Mouse (Mus musculus) left cerebral cortex, adult 6 months (tissue): ENCODE results near the gene Ak9. TPM values are rescaled to one million over a fixed set of nuclear protein-coding genes. Genes with fewer than 3 reads are reported as not detected.

Experiments used
- long read RNA-seq, 2 experiments: library from polyadenylated mRNA; unstranded; transcript quantifications; one replicate each; pipeline ENCODE4 v2.0.0; 2019 to 2020
- polyA plus RNA-seq: library from polyadenylated mRNA; unstranded; fragments of <200 nt; fragmentation: Nextera tagmentation; gene quantifications from 2 replicates; pipeline ENCODE4 v1.2.3, GENCODE M21; 2021

Gene Ak9
- 0.04 and 0.11 TPM in 2 replicates for polyA plus RNA-seq
- long read RNA-seq, experiment 1: 0 reads
- long read RNA-seq, experiment 2: 0 reads

GRCm38 (mm10) chr10:41303639-41304444 is at the start of gene Ak9:
TSS of gene Ak9 (plus strand) at chr10:41303980.

DNA sequence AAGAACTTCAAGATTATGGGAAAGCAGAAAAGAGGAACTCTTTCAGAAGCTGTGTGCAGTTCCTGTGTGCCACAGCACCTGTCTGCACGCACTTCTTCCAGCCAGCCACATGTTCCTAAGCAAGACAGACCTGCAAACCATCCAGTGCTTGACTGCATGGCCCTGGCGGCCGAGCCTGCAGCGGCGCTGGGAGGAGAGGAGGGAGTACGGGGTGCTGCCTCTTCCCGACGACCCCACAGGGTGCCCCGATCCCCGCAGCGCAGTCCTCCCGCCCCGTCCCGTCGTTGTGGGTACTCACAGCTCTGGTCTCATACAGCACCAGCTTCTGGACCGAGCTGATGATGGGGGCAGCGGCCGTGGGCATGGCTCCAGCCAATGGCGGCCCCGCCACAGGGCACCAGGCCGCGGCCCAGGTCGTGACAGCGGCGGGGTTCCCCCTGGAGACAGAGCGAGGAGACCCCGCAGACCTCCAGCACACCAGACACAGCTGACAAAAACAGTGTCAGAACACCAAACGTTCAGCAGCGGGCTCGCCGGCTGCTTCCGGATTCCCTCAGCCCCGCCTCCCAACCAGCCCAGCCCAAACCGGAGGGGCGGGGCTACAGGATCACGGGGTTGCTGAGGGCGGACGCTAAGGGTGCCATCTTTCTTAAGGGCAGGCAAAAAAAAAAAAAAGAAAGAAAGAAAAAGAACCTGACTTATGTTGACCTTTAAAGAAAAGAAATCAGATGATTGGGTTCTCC is 920 bp upstream of the Ak9 start, which contains the start of gene Fig4:
Gene Fig4, minus strand, starts transcription at position 572 of the 743 bp plus-strand sequence.

GRCm38 (mm10) chr10:41450137-41450670 is 146.4 kb downstream of the Ak9 start, which contains the start of gene Zbtb24:
TSS of gene Zbtb24 (plus strand) at chr10:41450383.

DNA sequence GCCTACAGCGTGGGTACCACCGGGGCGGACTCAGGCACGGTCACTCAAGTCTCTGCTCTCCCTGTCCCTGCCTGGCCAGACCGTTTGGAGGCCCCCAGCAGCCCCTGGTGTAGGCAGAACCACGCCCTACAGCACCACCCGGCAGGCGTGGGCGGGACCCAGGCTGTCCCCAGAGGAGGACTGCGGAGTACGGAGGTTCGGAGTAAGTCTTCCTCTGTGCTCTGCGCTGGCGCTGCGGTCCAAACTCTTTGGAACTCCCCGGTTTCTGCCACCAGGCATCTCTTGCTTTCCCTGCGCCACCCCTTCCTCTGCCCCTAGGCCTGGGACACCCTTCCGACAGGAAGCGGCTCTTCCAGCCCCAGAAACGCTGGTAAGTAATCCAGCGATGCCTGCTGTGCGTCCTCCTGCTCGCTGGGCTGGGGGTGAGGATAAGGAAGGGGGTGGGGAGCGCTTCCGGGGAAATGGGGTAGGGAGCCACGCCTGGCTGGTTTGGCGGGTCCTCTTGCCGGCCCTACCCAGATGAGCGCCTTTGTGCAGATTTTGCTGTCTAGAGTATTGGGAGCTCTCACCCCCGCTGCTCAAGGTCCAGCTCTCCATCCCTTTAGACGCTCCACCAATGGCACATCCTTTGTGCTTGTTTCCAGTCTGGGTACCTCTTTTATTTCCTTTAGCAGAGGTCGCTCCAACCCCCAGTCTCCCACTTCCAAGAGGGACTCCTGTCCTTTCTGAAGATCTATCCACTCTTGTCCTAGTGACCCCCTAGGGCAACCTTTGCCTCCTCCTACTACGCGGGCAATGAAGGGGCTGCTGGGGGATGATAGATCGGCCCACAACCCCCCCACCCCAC is 172.6 kb downstream of the Ak9 start, which contains the start of gene Mical1:
Gene Mical1, plus strand, starts transcription at position 144 of the 847 bp plus-strand sequence.

Other genes starting within 250 kb of the Ak9 start
- 13.8 and 19.0 TPM in 2 replicates for gene Gpr6, start 231.7 kb upstream of the Ak9 start, polyA plus RNA-seq
- 21.3 and 21.4 TPM in 2 replicates for gene Fig4, start 720 bp upstream of the Ak9 start, polyA plus RNA-seq
- gene Zbtb24, start 146.4 kb downstream of the Ak9 start, polyA plus RNA-seq: 6.9 and 8.8 TPM in 2 replicates
- gene Mical1, start 172.3 kb downstream of the Ak9 start, polyA plus RNA-seq: 4.4 and 4.8 TPM in 2 replicates
- gene Smpd2, start 186.4 kb downstream of the Ak9 start, polyA plus RNA-seq: 16.3 and 21.8 TPM in 2 replicates
- gene Ppil6, start 186.5 kb downstream of the Ak9 start, polyA plus RNA-seq: 4.2 and 4.5 TPM in 2 replicates
- 53.3 and 60.6 TPM in 2 replicates for gene Cd164, start 215.4 kb downstream of the Ak9 start, polyA plus RNA-seq